Mouse (Mus musculus) brain, embryonic 14.5 days (tissue): Measurements from ENCODE around the gene Ankrd16.

ENCODE experiments used
- CTCF ChIP-seq: fragments of 200-500 bp; IDR thresholded peaks from 2 replicates; pipeline ENCODE4 v1.5.1; 2012; ENCODE audit warnings: inconsistent platforms, mild to moderate bottlenecking, moderate library complexity, borderline replicate concordance; ENCODE audit not compliant: insufficient read depth, insufficient read length; ENCODE audit errors: extremely low read depth
- POLR2A ChIP-seq: fragments of 200-500 bp; IDR thresholded peaks from 2 replicates; pipeline ENCODE4 v1.6.1; 2012; ENCODE audit warnings: mild to moderate bottlenecking, inconsistent platforms, borderline replicate concordance; ENCODE audit not compliant: poor library complexity, insufficient read depth, insufficient read length, severe bottlenecking; ENCODE audit errors: extremely low read depth

DNA sequence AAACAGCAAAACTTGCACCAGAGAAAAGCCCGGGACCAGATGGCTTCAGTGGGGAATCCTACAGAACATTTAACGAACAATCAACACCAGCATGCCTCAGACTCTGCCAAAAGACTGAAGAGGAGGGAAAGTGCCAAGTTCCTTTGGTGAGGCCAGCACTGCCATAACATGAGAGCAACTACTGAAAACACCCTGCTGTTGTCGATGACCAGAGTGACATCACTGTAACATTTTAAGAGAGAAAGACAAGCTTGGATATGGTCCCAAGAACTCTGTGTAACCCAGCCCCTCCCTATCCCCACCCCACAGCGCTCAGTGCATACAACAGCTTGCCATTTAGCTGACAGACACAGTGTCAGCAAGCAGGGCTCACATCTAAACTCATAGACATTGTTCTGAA is 12.0 kb upstream of the Ankrd16 start:
- no peak for TF ChIP-seq CTCF
- TF ChIP-seq POLR2A, result no peak
